Mouse (Mus musculus): ENCODE data around the gene Trpc6. TPM values are rescaled to one million over a fixed set of nuclear protein-coding genes. Genes with fewer than 3 reads are reported as not detected.

The Trpc6 gene
- total and polyA plus RNA-seq, 3 experiments = 0.06 to 0.58 TPM; not detected in 1

DNA sequence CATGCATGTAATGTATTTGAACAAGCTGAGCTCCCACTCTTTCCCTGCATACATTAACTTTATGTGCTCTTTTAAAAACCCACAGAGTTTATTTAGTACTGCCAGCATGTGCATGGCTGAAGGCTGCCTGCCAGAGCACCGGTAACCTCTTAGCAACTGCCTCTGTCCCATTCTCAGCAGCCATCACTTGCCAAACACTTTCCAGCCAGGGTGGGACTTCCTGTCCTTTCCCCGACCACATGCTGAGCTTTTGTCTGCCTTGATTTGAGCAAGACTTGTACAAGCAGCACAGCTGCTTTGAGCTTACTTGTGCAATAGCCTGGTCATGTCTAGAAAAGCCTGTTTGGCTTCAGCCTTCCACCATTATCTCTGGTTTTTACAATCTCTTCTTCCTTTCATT lies 90.4 kb downstream of the Trpc6 start:
- Histone ChIP-seq H3K9ac (ENCODE audit: control insufficient read depth, low read depth, low read length, poor library complexity, severe bottlenecking) (no peak overlapping the region), H3K27ac (ENCODE audit: control insufficient read depth, low read depth, low read length) (no peak overlapping the region), H3K36me3 (ENCODE audit: control insufficient read depth in 1 of 2, insufficient read depth in 2 of 2, low read length in 2 of 2) (no peaks in the 10 kb centered on the region), H3K4me1 (ENCODE audit: control insufficient read depth in 1 of 2, insufficient read depth in 2 of 2, low read length in 2 of 2) (no peaks in the 10 kb centered on the region), H3K9me3 (replicated peaks; ENCODE audit: insufficient read depth, low read length) (no peaks in the 10 kb centered on the region), H3K27me3 (ENCODE audit: control insufficient read depth in 1 of 2, insufficient read depth in 2 of 2, low read length in 2 of 2) (no peaks in the 10 kb centered on the region), H3K4me3 (ENCODE audit: control insufficient read depth in 1 of 2, insufficient read depth in 1 of 2, low read depth in 2 of 2, low read length in 2 of 2) (no peak overlapping the region), H3K79me2 (ENCODE audit: control insufficient read depth, insufficient read depth, low read length, poor library complexity) (no peaks in the 10 kb centered on the region)
- no peak for DNase-seq (ENCODE audit: low read depth, low spot score)
- no peak for TF ChIP-seq MEF2A (IDR thresholded peaks at IDR 0.05; ENCODE audit: extremely low read depth, insufficient replicate concordance, low read depth, low read length, poor library complexity, severe bottlenecking)
- no peak for TF ChIP-seq GABPA (IDR thresholded peaks at IDR 0.05; ENCODE audit: low read depth, low read length)
- no peak for TF ChIP-seq HCFC1 (IDR thresholded peaks at IDR 0.05; ENCODE audit: low read depth, low read length)
- no peak for TF ChIP-seq ZKSCAN1 (IDR thresholded peaks at IDR 0.05; ENCODE audit: low read depth, low read length)
- TF ChIP-seq RCOR1 (IDR thresholded peaks at IDR 0.05; ENCODE audit: low read depth, low read length) = no peak
- no peak for TF ChIP-seq POLR2AphosphoS5 (IDR thresholded peaks at IDR 0.05; ENCODE audit: borderline replicate concordance, low read depth, low read length)
- no peak for TF ChIP-seq ELF1 (IDR thresholded peaks at IDR 0.05; ENCODE audit: low read depth, low read length)
- no peak for TF ChIP-seq ZNF384 (IDR thresholded peaks at IDR 0.05; ENCODE audit: low read depth, low read length)
- TF ChIP-seq JUND (IDR thresholded peaks at IDR 0.05; ENCODE audit: low read depth, low read length) = no peak
- no peak for TF ChIP-seq TAL1 (IDR thresholded peaks at IDR 0.05; ENCODE audit: low read length)
- TF ChIP-seq MYB (IDR thresholded peaks at IDR 0.05; ENCODE audit: low read depth, low read length) = no peak
- TF ChIP-seq ZMIZ1 (IDR thresholded peaks at IDR 0.05; ENCODE audit: low read depth, low read length) = no peak
- TF ChIP-seq POLR2AphosphoS2 (IDR thresholded peaks at IDR 0.05; ENCODE audit: low read length) = no peak
- TF ChIP-seq KAT2A (conservative IDR thresholded peaks at IDR 0.05; ENCODE audit: low read depth, low read length) = no peak

- Histone ChIP-seq H3K79me2 (ENCODE audit: control insufficient read depth, insufficient read depth, low read length, poor library complexity) (no peaks in the 10 kb centered on the region), H3K9ac (ENCODE audit: control insufficient read depth, low read depth, low read length, poor library complexity, severe bottlenecking) (no peak overlapping the region), H3K27me3 (ENCODE audit: control insufficient read depth in 1 of 2, insufficient read depth in 2 of 2, low read length in 2 of 2) (no peaks in the 10 kb centered on the region), H3K4me1 (ENCODE audit: control insufficient read depth in 1 of 2, insufficient read depth in 2 of 2, low read length in 2 of 2) (no peaks in the 10 kb centered on the region), H3K9me3 (replicated peaks; ENCODE audit: insufficient read depth, low read length) (no peaks in the 10 kb centered on the region), H3K36me3 (ENCODE audit: control insufficient read depth in 1 of 2, insufficient read depth in 2 of 2, low read length in 2 of 2) (no peaks in the 10 kb centered on the region), H3K4me3 (ENCODE audit: control insufficient read depth in 1 of 2, insufficient read depth in 1 of 2, low read depth in 2 of 2, low read length in 2 of 2) (no peak overlapping the region), H3K27ac (ENCODE audit: control insufficient read depth, low read depth, low read length) (no peak overlapping the region)
- DNase-seq (ENCODE audit: low read depth, low spot score) = no peak
- TF ChIP-seq USF1 (IDR thresholded peaks at IDR 0.05; ENCODE audit: low read depth, low read length) (no peak), CTCF (IDR thresholded peaks at IDR 0.05 in 2 of 3, conservative IDR thresholded peaks at IDR 0.05 in 1 of 3; ENCODE audit: control insufficient read depth in 1 of 3, insufficient read depth in 1 of 3, low read depth in 2 of 3, low read length in 3 of 3, poor library complexity in 1 of 3, severe bottlenecking in 1 of 3) (no peak), POLR2AphosphoS2 (IDR thresholded peaks at IDR 0.05; ENCODE audit: low read length) (no peak), ZMIZ1 (IDR thresholded peaks at IDR 0.05; ENCODE audit: low read depth, low read length) (no peak), POLR2AphosphoS5 (IDR thresholded peaks at IDR 0.05; ENCODE audit: borderline replicate concordance, low read depth, low read length) (no peak), MEF2A (IDR thresholded peaks at IDR 0.05; ENCODE audit: extremely low read depth, insufficient replicate concordance, low read depth, low read length, poor library complexity, severe bottlenecking) (no peak), TCF12 (IDR thresholded peaks at IDR 0.05; ENCODE audit: low read depth, low read length) (no peak), MAFK (IDR thresholded peaks at IDR 0.05; ENCODE audit: borderline replicate concordance, low read depth, low read length) (no peak), JUND (IDR thresholded peaks at IDR 0.05; ENCODE audit: low read depth, low read length) (no peak), MAZ (IDR thresholded peaks at IDR 0.05; ENCODE audit: low read depth, low read length) (no peak), MXI1 (IDR thresholded peaks at IDR 0.05; ENCODE audit: low read depth, low read length) (no peak), CHD2 (IDR thresholded peaks at IDR 0.05; ENCODE audit: low read length) (no peak), BHLHE40 (IDR thresholded peaks at IDR 0.05; ENCODE audit: borderline replicate concordance, low read depth, low read length) (no peak), SMC3 (IDR thresholded peaks at IDR 0.05; ENCODE audit: low read depth, low read length) (no peak), GABPA (IDR thresholded peaks at IDR 0.05; ENCODE audit: low read depth, low read length) (no peak), ZNF384 (IDR thresholded peaks at IDR 0.05; ENCODE audit: low read depth, low read length) (no peak), TBP (IDR thresholded peaks at IDR 0.05; ENCODE audit: low read depth, low read length) (no peak), ELF1 (IDR thresholded peaks at IDR 0.05; ENCODE audit: low read depth, low read length) (no peak), POLR2A (IDR thresholded peaks at IDR 0.05; ENCODE audit: control insufficient read depth in 1 of 2, insufficient read depth in 1 of 2, low read depth in 1 of 2, low read length in 2 of 2, poor library complexity in 1 of 2) (no peak), ZC3H11A (IDR thresholded peaks at IDR 0.05; ENCODE audit: low read depth, low read length) (no peak)
Observed at GRCm38 (mm10) chr9:8643453-8643852, 99.5 kb downstream of the Trpc6 start.
